Mouse (Mus musculus): ENCODE data around the gene Unc119. TPM values are rescaled to one million over a fixed set of nuclear protein-coding genes. Genes with fewer than 3 reads are reported as not detected.

Unc119 gene
- polyA plus RNA-seq, 1 experiment from 2014 or later: 39.9 TPM

- no peaks in the 10 kb centered on the region for H3K4me1 ChIP-seq (ENCODE audit: control insufficient read depth, insufficient read depth, low read length)
- H3K4me3 ChIP-seq (ENCODE audit: low read depth, low read length): no peak overlapping the region
- WGBS: 77% methylated on average over 3 of the region's 3 CpGs
- H3K27me3 ChIP-seq (replicated peaks; ENCODE audit: control insufficient read depth, insufficient read depth, low read length): no peaks in the 10 kb centered on the region
- ATAC-seq (ENCODE audit: low read depth): no peak
- H3K4me2 ChIP-seq (ENCODE audit: low read depth, low read length): no peak overlapping the region
- H3K27ac ChIP-seq (replicated peaks; ENCODE audit: low read depth, low read length): no peak overlapping the region
- H3K9ac ChIP-seq (ENCODE audit: low read depth, low read length): no peak overlapping the region
- H3K9me3 ChIP-seq (ENCODE audit: control insufficient read depth, low read length): no peaks in the 10 kb centered on the region
- DNase-seq (ENCODE audit: low spot score): no peak
- no peaks in the 10 kb centered on the region for H3K36me3 ChIP-seq (ENCODE audit: control insufficient read depth, insufficient read depth, low read length)
Measured at GRCm38 (mm10) chr11:78392728-78393127, 49.4 kb downstream of the Unc119 start.

- Histone ChIP-seq H3K4me3 (ENCODE audit: low read depth, low read length) (peak overlapping the region; percentile 19; the same call in 1 of the 2 replicates), H3K27ac (replicated peaks; ENCODE audit: low read depth, low read length) (no peak overlapping the region), H3K4me2 (ENCODE audit: low read depth, low read length) (peak overlapping the region; percentile 54), H3K27me3 (replicated peaks; ENCODE audit: control insufficient read depth, insufficient read depth, low read length) (no peaks in the 10 kb centered on the region), H3K9me3 (ENCODE audit: control insufficient read depth, low read length) (no peaks in the 10 kb centered on the region), H3K4me1 (ENCODE audit: control insufficient read depth, insufficient read depth, low read length) (no peaks in the 10 kb centered on the region), H3K9ac (ENCODE audit: low read depth, low read length) (peak overlapping the region; percentile 56), H3K36me3 (ENCODE audit: control insufficient read depth, insufficient read depth, low read length) (no peaks in the 10 kb centered on the region)
- no peak for ATAC-seq (ENCODE audit: low read depth)
- WGBS: 35% methylated on average over 11 of the region's 11 CpGs
- peak; percentile 20 for DNase-seq (ENCODE audit: low spot score)
Measured at GRCm38 (mm10) chr11:78396950-78397349, 53.7 kb downstream of the Unc119 start.

GRCm38 (mm10) chr11:78397397-78397796 lies 54.1 kb downstream of the Unc119 start:
- 5% methylated on average over 18 of the region's 18 CpGs for WGBS
- DNase-seq (ENCODE audit: low spot score) (peak; percentile 88), ATAC-seq (ENCODE audit: low read depth) (peak; percentile 76)
- no peaks in the 10 kb centered on the region for H3K27me3 ChIP-seq (replicated peaks; ENCODE audit: control insufficient read depth, insufficient read depth, low read length)
- peak overlapping the region; percentile 19 for H3K4me3 ChIP-seq (ENCODE audit: low read depth, low read length)
- peak overlapping the region; percentile 54 for H3K4me2 ChIP-seq (ENCODE audit: low read depth, low read length)
- no peaks in the 10 kb centered on the region for H3K36me3 ChIP-seq (ENCODE audit: control insufficient read depth, insufficient read depth, low read length)
- no peaks in the 10 kb centered on the region for H3K9me3 ChIP-seq (ENCODE audit: control insufficient read depth, low read length)
- peak overlapping the region; percentile 56 for H3K9ac ChIP-seq (ENCODE audit: low read depth, low read length)
- no peak overlapping the region for H3K27ac ChIP-seq (replicated peaks; ENCODE audit: low read depth, low read length)
- H3K4me1 ChIP-seq (ENCODE audit: control insufficient read depth, insufficient read depth, low read length): no peaks in the 10 kb centered on the region

DNA sequence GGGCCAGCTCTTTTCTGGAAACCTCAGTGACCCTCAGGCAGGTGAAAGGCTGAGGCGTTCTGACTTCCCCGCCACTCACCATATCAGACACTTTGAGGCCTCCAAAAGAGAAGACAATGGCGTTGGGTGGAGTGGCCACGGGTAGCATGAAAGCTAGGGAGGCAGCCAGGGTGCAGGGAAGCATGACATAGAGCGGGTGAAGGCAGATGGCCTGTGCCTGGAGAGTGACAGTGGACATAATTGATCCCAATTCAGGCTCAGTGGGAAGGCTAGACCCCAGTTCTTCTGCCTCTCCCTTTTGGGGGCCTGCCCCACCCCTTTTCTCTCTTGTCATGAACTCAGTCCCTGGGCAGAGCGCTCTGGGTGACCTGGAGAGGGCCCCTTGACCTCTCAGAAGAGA lies 54.9 kb downstream of the Unc119 start:
- Histone ChIP-seq H3K4me1 (ENCODE audit: control insufficient read depth, insufficient read depth, low read length) (no peaks in the 10 kb centered on the region), H3K9me3 (ENCODE audit: control insufficient read depth, low read length) (no peaks in the 10 kb centered on the region), H3K4me2 (ENCODE audit: low read depth, low read length) (no peak overlapping the region), H3K27me3 (replicated peaks; ENCODE audit: control insufficient read depth, insufficient read depth, low read length) (no peaks in the 10 kb centered on the region), H3K4me3 (ENCODE audit: low read depth, low read length) (no peak overlapping the region), H3K27ac (replicated peaks; ENCODE audit: low read depth, low read length) (no peak overlapping the region), H3K9ac (ENCODE audit: low read depth, low read length) (no peak overlapping the region), H3K36me3 (ENCODE audit: control insufficient read depth, insufficient read depth, low read length) (no peaks in the 10 kb centered on the region)
- ATAC-seq (ENCODE audit: low read depth) (no peak), DNase-seq (ENCODE audit: low spot score) (no peak)
- WGBS: 78% methylated on average over 5 of the region's 6 CpGs

Other genes starting within 250 kb of the Unc119 start
- 15.9 and 16.3 TPM in 2 replicates for gene Fam222b, start 248.8 kb upstream of the Unc119 start, polyA plus RNA-seq (2014; fragmentation: Nextera tagmentation; extraction: Ambion mirVana)
- gene Traf4, start 177.9 kb upstream of the Unc119 start, polyA plus RNA-seq (2014; fragmentation: Nextera tagmentation; extraction: Ambion mirVana): 52.4 and 60.8 TPM in 2 replicates
- 10.8 and 12.6 TPM in 2 replicates for gene Nek8, start 166.8 kb upstream of the Unc119 start, polyA plus RNA-seq (2014; fragmentation: Nextera tagmentation; extraction: Ambion mirVana)
- gene Tlcd1, start 166.8 kb upstream of the Unc119 start, polyA plus RNA-seq (2014; fragmentation: Nextera tagmentation; extraction: Ambion mirVana): 22.2 and 23.8 TPM in 2 replicates
- gene Rpl23a, start 159.9 kb upstream of the Unc119 start, polyA plus RNA-seq (2014; fragmentation: Nextera tagmentation; extraction: Ambion mirVana): 1,626 and 1,746 TPM in 2 replicates
- gene Rab34, start 155.1 kb upstream of the Unc119 start, polyA plus RNA-seq (2014; fragmentation: Nextera tagmentation; extraction: Ambion mirVana): 136 and 156 TPM in 2 replicates
- 2.4 and 2.7 TPM in 2 replicates for gene Proca1, start 150.1 kb upstream of the Unc119 start, polyA plus RNA-seq (2014; fragmentation: Nextera tagmentation; extraction: Ambion mirVana)
- gene Sdf2, start 97.7 kb upstream of the Unc119 start, polyA plus RNA-seq (2014; fragmentation: Nextera tagmentation; extraction: Ambion mirVana): 93.1 and 103 TPM in 2 replicates
- gene Supt6, start 97.5 kb upstream of the Unc119 start, polyA plus RNA-seq (2014; fragmentation: Nextera tagmentation; extraction: Ambion mirVana): 26.6 and 28.7 TPM in 2 replicates
- 73.6 and 78.9 TPM in 2 replicates for gene 2610507B11Rik, start 81.7 kb upstream of the Unc119 start, polyA plus RNA-seq (2014; fragmentation: Nextera tagmentation; extraction: Ambion mirVana)
- 0.11 and 0.31 TPM in 2 replicates for gene BC030499, start 52.6 kb upstream of the Unc119 start, polyA plus RNA-seq (2014; fragmentation: Nextera tagmentation; extraction: Ambion mirVana)
- gene Spag5, start 42.0 kb upstream of the Unc119 start, polyA plus RNA-seq (2014; fragmentation: Nextera tagmentation; extraction: Ambion mirVana): 23.8 and 25.3 TPM in 2 replicates
- 20.4 and 24.1 TPM in 2 replicates for gene Aldoc, start 20.5 kb upstream of the Unc119 start, polyA plus RNA-seq (2014; fragmentation: Nextera tagmentation; extraction: Ambion mirVana)
- 72.3 and 82.1 TPM in 2 replicates for gene Pigs, start 15.1 kb upstream of the Unc119 start, polyA plus RNA-seq (2014; fragmentation: Nextera tagmentation; extraction: Ambion mirVana)
- 1.4 and 1.6 TPM in 2 replicates for gene Foxn1, start 43.1 kb downstream of the Unc119 start, polyA plus RNA-seq (2014; fragmentation: Nextera tagmentation; extraction: Ambion mirVana)
- not detected in 2 replicates for gene Slc13a2, start 78.7 kb downstream of the Unc119 start, polyA plus RNA-seq (2014; fragmentation: Nextera tagmentation; extraction: Ambion mirVana)
- 12.6 and 14.8 TPM in 2 replicates for gene Slc46a1, start 122.2 kb downstream of the Unc119 start, polyA plus RNA-seq (2014; fragmentation: Nextera tagmentation; extraction: Ambion mirVana)
- 3.9 and 4.0 TPM in 2 replicates for gene Sarm1, start 154.3 kb downstream of the Unc119 start, polyA plus RNA-seq (2014; fragmentation: Nextera tagmentation; extraction: Ambion mirVana)
- gene Vtn, start 155.6 kb downstream of the Unc119 start, polyA plus RNA-seq (2014; fragmentation: Nextera tagmentation; extraction: Ambion mirVana): 9.9 and 11.3 TPM in 2 replicates
- 0.17 TPM in 1 of 2 replicates, not detected in the other for gene Sebox, start 160.0 kb downstream of the Unc119 start, polyA plus RNA-seq (2014; fragmentation: Nextera tagmentation; extraction: Ambion mirVana)
- 39.0 and 39.8 TPM in 2 replicates for gene Tmem199, start 168.7 kb downstream of the Unc119 start, polyA plus RNA-seq (2014; fragmentation: Nextera tagmentation; extraction: Ambion mirVana)
- gene Poldip2, start 168.7 kb downstream of the Unc119 start, polyA plus RNA-seq (2014; fragmentation: Nextera tagmentation; extraction: Ambion mirVana): 152 and 156 TPM in 2 replicates
- gene Tnfaip1, start 192.8 kb downstream of the Unc119 start, polyA plus RNA-seq (2014; fragmentation: Nextera tagmentation; extraction: Ambion mirVana): 76.0 and 83.0 TPM in 2 replicates
- 172 and 178 TPM in 2 replicates for gene Ift20, start 192.9 kb downstream of the Unc119 start, polyA plus RNA-seq (2014; fragmentation: Nextera tagmentation; extraction: Ambion mirVana)
- 86.9 and 88.2 TPM in 2 replicates for gene Tmem97, start 207.3 kb downstream of the Unc119 start, polyA plus RNA-seq (2014; fragmentation: Nextera tagmentation; extraction: Ambion mirVana)

Data from embryonic facial prominence, embryonic 14.5 days (tissue).